Mouse (Mus musculus) skeletal muscle tissue, adult 2 months (tissue): ENCODE data around the gene Cdpf1.

Experiments
- DNase-seq: peaks from one replicate; pipeline ENCODE4 v3.0.0-alpha.2; 2012; ENCODE audit warnings: low read depth, low spot score

Gene Cdpf1

GRCm38 (mm10) chr15:85811535-85812277 lies at the start of gene Cdpf1:
Gene Cdpf1 (minus strand): TSS chr15:85811697.
- DNase-seq: peak; percentile 98

- peak; percentile 93 for DNase-seq
These were observed 48.1 kb upstream of the Cdpf1 start, which contains the start of gene Gtse1 for GRCm38 (mm10) chr15:85859490-85860031. Gene Gtse1 (plus strand): TSS chr15:85859745.

GRCm38 (mm10) chr15:85858980-85859489 lies 47.5 kb upstream of the Cdpf1 start:
- no peak for DNase-seq

GRCm38 (mm10) chr15:85851656-85852392 lies 40.3 kb upstream of the Cdpf1 start:
- no peak for DNase-seq

GRCm38 (mm10) chr15:85845071-85845470 lies 33.6 kb upstream of the Cdpf1 start:
- no peak for DNase-seq

GRCm38 (mm10) chr15:85841796-85842360 lies 30.4 kb upstream of the Cdpf1 start:
- DNase-seq: no peak

- DNase-seq: no peak
These were observed 29.5 kb upstream of the Cdpf1 start for GRCm38 (mm10) chr15:85840983-85841382.

- no peak for DNase-seq
These were observed 25.4 kb upstream of the Cdpf1 start for GRCm38 (mm10) chr15:85836887-85837286.

- DNase-seq: no peak
These were observed 23.8 kb upstream of the Cdpf1 start for GRCm38 (mm10) chr15:85835335-85835734.

GRCm38 (mm10) chr15:85832599-85832998 lies 21.1 kb upstream of the Cdpf1 start:
- DNase-seq: no peak

- peak; percentile 80 for DNase-seq
These were observed 20.6 kb upstream of the Cdpf1 start, which contains the start of gene Ttc38 for GRCm38 (mm10) chr15:85831954-85832590. Gene Ttc38 (plus strand): TSS chr15:85832306.

GRCm38 (mm10) chr15:85829470-85829869 lies 18.0 kb upstream of the Cdpf1 start:
- no peak for DNase-seq

GRCm38 (mm10) chr15:85828071-85828470 lies 16.6 kb upstream of the Cdpf1 start:
- DNase-seq: no peak

GRCm38 (mm10) chr15:85826676-85827075 lies 15.2 kb upstream of the Cdpf1 start:
- no peak for DNase-seq

- no peak for DNase-seq
These were observed 10.5 kb upstream of the Cdpf1 start for GRCm38 (mm10) chr15:85822011-85822359.

GRCm38 (mm10) chr15:85821203-85822010 lies 9.9 kb upstream of the Cdpf1 start, which contains the start of gene Pkdrej:
Gene Pkdrej (minus strand): TSS chr15:85821734.
- DNase-seq: no peak

GRCm38 (mm10) chr15:85813428-85813827 lies 1.9 kb upstream of the Cdpf1 start:
- no peak for DNase-seq

- DNase-seq: peak; percentile 89
These were observed 533 bp downstream of the Cdpf1 start for GRCm38 (mm10) chr15:85810806-85811521.

GRCm38 (mm10) chr15:85810462-85810805 lies 1.1 kb downstream of the Cdpf1 start:
- DNase-seq: no peak

GRCm38 (mm10) chr15:85809091-85809490 lies 2.4 kb downstream of the Cdpf1 start:
- DNase-seq: no peak
